Mouse (Mus musculus): ENCODE data around the gene 2310061I04Rik.

DNA sequence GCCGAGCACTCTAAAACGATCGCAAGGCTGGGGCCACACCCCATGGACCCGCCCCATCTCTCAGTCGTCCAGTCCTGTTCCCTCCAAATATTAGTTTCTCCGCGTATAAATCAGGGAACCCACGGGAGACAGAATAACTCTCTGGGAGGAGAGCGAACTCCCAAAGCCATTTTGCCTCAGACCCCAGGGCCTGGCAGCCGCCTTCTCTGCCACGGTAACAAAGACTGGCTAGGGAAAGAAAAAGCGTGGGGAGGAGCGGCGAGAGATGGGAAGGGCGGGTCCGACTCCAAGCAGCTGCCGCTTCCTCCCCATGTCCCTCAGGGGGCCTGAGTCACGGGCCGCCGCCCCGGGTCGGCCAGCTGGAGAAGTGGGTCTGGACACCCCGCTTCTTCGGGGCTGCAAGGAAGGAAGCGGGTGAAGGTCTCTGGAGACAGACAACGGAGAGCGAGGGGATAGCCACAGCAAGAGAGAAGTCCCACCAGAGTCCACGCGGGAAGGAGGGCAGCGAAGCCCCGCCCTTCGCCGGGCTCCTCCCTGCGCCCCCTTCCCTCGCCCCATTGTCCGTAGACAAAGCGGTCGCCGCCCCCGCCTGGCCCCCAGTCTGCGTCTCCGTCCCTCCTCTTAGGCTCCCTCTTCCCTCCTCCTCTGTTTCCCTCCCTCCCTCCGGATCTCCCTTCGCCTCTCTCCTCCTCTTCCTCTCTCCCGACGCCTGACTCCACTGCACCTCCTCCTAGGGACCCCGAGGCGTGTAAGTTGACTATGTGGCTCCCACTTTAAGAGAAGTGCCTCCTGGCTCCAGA lies 31.6 kb downstream of the 2310061I04Rik start, which contains the start of gene Ppp1r18:
- TF ChIP-seq POLR2A (IDR thresholded peaks at IDR 0.05; ENCODE audit: extremely low read depth, insufficient read depth, low read length) (peak; percentile 24; the same call in 1 of the 2 replicates), CTCF (IDR thresholded peaks at IDR 0.05; ENCODE audit: extremely low read depth, insufficient read depth, low read length) (no peak)
